Mouse (Mus musculus) liver, postnatal 0 days (tissue): Measurements from ENCODE around the gene Rnf43.

Source experiments
- CTCF ChIP-seq: sonication (generic); IDR thresholded peaks from 2 replicates; pipeline ENCODE4 v1.5.1; 2016; ENCODE audit warnings: antibody characterized with exemption, low read depth
- EP300 ChIP-seq: IDR thresholded peaks from 2 replicates; pipeline ENCODE4 v1.6.1; 2016; ENCODE audit warnings: antibody characterized with exemption, low read depth, mild to moderate bottlenecking

DNA sequence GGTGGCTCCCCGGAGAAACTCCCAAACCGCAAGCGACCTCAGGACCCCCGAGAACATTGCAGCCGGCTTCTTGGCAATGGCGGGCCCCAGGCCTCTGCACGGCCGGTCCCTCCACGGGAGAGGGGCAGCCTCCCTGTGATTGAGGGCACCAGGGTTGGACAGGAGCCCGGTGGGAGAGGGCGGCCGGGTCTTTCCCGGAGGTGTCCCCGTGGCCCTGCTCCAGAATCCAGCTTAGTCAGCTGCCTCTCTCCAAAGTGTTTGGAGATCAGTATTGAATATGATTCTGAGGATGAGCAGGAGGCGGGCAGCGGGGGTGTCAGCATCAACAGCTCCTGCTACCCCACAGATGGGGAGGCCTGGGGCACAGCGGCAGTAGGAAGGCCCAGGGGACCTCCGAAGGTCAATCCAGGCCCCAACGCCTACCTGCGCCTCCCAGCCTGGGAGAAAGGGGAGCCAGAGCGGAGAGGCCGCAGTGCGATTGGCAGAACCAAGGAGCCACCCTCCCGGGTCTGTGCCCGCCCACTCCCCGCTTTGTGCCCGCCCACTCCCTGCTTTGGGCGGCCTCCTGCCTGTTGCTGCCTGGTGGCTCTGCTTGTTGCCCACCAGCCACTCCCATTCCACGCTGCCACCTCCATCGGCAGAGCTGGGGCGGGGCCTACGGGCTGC, 115.7 kb downstream of the Rnf43 start:
- TF ChIP-seq CTCF (no peak), EP300 (no peak)
